Mouse (Mus musculus) left cerebral cortex, adult 8-10 months (tissue): Measurements from ENCODE around the gene Drc7. TPM values are rescaled to one million over a fixed set of nuclear protein-coding genes. Genes with fewer than 3 reads are reported as not detected.

Source experiments
- DNase-seq, 2 experiments: peaks; one replicate each; pipeline ENCODE4 v3.0.0; 2022; ENCODE audit warnings: low spot score in 2 of 2
- total RNA-seq, 4 experiments: library from RNA; stranded (reverse); gene quantifications; 2 replicates each; pipeline ENCODE4 v1.2.4; 2022

Gene Drc7
- total RNA-seq, 4 experiments from 2014 or later, result 1.2 to 2.6 (median 1.9) TPM

DNA sequence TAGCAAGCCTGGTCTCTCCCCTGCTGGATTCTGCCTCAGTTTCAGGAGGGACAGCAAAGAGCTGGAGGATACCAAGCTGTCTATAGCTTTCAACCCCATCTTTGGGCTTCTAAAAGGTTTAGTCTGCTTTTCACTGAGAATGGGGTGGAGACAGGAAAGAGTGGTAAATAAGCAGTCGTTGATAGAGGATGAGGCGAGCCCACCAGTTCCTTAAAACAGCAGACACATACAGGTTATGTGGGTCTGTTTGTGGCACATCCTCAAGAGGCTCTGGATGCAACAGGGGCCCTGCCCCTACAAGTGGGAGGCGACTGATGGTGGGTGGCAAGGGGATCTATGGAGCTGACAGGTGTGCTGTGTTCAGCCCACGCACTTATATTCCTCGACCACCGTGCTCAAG, 3.8 kb downstream of the Drc7 start:
- DNase-seq, result no peak

DNA sequence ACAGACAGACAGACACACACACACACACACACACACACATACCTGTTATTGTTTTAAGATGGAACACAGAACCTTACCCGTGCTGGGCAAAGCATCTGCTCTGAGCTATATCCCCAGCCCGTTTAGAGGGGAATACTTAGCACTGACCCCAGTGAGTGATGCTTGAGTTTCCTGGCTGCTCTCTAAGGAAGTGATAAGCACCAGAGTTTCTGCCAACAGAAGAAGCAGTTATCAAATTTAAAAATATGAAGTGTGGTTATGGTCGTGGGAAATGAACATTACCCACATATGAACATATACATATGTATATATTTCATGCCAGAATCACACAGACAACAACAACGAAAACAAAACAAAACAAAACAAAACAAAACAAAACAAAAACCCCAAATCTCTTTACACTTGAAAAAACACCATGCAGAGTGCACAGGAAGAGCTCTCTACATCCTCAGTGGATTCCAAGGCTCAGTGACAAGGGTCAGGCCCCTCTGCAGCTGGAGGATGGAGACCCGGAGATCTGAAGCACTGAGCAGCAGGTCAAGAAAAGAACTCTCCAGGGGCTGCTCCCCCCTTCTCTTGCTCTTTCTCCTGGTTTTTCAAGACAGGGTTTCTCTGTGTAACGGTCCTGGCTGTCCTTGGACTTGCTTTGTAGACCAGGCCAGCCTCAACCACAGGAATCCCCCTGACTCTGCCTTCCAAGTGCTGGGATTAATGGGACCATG, 5.1 kb downstream of the Drc7 start:
- no peak for DNase-seq

DNA sequence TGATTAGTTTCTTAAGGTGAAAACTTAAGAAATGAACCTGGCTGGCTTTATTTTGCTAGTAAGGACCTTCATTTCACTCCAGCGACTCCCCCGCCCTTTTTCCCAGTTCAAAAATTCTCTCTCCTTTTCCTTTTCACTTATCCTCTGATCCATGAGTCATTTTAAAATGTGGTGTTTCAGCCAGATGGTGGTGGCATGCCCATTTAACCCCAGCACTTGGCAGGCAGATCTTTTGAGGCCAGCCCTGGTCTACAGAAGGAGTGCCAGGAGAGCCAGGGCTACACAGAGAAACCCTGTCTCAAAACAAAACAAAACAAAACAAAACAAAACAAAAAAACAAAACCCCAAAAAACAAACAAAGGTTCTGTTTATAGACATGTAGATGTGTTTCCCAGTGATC, 9.6 kb downstream of the Drc7 start:
- no peak for DNase-seq

DNA sequence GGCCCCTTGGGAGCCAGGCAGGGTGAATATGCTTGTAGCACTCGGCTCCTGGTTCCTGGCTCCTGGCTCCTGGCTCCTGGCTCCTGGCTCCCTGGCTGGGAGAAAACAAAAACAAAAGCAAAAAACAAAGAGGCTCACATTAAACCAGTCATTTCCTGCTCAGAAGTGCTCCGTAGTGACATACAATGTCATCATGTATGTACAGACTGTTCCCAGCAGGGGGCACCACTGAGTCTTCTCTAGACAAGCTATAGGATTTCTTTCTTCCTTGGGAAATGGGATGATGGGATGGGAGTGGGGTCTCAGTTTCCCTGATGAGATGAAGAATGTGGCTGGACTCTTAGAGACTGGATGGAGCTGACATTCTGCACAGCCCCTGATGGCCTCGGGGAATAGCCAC, 12.7 kb downstream of the Drc7 start:
- no peak for DNase-seq

DNA sequence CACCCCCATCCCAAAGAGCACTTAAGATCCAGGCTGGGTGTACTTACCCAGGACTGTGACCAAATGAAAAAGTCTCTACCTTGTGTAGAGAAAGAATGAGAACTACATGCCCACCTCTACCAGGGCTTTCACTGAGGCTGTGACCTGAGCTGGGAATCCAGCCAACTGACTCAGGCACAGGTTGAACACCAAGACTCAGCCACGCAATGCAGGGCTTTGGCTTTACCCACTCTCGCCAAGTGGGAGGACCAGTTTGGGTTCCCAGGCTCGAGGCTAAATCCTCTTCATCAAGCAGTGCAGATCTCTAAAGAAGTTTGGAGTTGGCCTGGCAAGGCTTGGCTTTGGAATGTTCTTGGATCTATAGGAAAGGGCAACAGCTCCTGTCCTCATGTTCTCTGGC, 20.6 kb downstream of the Drc7 start:
- DNase-seq, result no peak

DNA sequence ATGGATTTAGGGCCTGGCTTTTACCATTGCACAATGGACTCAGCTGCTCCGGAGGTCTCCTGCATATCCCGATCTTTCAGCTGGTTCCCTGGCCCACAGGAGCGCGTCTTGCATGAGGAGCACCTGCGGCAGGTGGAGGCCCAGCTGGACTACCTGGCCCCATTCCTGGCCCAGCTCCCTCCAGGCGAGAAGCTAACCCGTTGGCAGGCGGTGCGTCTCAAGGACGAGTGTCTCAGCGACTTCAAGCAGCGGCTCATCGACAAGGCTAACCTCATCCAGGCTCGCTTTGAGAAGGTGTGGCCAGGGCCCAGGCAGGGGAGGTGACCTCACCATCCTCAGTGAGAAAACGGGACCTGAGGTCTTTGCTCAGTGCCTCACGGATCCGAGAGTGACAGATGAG, 21.2 kb downstream of the Drc7 start:
- DNase-seq, result no peak

DNA sequence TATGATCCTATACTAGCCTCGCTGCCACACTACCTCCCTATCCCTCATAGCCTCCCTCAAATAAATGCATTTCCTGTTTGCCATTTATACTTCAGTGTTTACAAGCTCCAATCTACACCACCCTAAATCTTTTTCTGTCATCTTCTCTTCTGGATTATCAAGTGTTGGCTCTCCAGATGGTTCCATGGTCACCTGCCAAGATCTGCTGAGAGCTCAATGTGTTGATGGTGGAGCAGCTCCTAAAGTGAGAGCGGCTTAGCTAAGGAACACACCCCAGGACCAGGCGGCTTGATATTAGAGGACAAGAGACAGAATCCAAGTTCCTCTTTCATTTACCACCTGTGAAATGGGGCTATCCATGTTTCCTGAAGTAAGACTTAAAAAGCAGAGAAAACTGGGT, 23.2 kb downstream of the Drc7 start:
- no peak for DNase-seq

DNA sequence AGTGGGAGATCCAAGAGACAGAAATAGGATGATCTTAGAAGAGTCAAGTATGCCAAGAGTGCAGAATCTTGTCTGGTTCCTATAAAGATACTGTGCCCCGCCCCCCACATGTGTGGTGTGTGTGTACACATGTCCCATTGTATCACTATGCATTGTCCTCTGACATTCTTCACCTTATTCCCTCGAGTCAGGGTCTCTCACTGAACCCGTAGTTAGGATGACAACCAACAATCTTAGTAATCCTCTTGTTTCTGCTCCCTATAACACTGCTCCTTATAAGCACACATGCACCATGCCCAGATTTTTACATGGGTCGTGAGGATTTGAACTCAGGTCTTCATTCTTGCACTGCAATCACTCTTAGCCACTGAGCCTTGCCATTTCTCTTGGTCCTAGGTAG, 24.4 kb downstream of the Drc7 start:
- no peak for DNase-seq

DNA sequence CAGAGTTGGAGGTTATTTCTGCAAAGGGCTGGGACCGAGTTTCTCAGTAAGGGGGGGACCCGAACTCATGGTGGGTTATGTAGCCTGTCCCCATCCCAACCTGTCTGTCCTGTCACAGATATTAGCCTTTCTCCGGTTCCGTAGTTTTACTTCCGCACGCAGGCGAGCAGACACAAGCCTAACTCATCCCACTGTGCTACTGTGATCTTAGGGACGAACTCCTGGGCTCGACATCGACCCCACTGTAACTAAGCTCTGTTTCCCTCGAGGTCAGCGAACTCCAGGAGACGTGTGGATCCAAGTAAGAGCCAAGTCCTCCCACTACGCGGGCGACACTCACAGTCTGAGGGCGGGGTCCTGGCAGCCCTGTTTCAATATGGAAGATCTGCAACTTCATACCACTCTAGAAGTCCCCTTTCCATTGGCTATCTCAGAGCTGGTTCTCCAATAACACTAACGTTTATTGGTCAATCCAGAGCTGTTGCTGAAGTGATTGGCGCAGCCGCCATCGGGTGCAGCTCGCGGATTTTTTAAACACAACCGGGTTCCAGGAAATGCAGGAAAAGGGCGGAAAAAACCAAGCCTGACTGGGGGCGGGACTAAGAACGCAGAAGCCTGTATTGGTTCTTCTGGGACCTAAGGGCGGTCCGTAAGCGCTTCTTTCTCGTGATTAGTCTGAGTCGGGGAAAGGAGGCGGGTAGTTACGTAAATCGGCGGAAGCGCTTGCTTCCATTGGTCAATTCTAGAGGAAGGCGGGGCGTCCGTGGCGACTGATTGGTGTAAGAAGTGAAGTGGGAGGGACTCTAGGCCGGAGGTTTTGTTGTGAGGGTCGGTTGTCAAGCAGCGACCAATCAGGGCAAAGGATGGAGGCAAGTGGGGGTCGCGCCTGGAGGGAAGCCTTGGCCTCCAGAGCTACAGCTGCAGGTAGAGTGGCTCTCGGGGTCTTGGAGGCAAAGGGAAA, 25.8 kb downstream of the Drc7 start, which contains the start of gene Katnb1:
Gene Katnb1 (plus strand): TSS at position 806 of the 961 bp plus-strand sequence.
- DNase-seq, result peak; percentile 93 to 100

DNA sequence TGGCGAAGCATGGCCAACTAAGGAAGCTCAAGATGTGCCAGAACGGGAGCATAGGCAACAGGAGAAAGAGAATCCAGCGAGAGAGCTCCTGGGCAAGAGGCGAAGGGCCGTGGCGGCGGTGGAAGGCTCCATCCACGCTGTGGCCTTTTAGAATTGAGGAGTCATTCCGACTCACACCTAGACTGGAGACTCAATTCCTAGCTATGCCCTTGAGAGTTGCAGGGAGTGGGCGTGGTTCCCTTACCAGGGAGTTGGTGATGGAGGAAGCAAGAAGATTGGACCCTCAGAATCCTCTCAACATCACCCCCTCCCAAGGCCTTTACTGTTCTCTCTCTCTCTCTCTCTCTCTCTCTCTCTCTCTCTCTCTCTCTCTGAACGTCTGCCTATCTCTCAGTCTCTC, 26.7 kb downstream of the Drc7 start:
- no peak for DNase-seq

DNA sequence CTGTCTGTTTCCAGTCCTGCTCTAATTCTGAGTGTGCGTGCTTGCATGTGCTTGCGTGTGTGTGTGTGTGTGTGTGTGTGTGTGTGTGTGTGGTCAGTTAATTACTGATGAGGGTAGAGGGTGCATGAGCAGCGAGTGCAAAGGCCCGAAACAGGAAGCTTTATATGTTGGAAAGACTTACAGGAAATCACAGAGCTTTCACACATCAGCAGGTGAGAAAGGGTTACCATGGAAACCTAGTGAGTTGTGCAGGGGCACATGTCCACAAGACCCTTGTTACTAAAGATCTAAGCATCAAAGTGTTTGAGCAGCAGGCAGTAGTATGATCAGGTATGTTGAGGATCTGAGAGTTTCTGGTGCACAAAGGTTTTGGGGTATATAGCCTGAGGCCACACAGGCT, 29.4 kb downstream of the Drc7 start:
- no peak for DNase-seq

DNA sequence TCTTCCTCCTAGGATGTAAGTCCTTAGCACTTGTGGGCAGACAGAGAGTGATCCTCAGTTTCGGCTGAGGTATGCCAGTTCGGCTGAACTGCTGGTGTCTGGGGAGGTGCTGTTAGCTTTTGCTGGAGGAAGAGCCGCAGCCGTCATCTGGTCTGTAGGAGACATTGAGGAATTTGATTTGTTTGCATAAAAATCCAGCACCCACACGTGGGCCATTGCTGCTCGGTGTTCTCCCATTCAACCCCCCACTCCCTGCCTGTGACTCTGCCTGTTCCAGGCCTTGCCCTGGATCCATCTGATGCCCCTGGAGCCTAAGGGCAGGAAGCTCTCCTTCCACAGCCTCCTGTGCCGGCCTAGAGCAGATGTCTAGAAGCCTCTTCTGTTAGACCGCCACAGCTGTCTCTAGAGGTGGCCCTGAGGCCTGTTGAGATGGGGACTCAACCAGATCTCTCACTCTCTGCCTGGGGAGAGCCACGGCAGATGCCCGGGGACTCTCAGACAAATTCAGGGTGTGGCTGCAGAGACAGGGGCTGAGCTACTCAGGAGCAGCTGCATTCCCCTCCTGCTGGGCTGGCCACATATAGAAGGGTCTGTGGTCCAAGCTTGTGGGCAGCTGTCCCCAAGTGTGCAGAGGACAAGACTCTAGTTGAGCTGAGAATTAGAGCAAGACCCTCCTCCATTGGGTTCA, 30.0 kb downstream of the Drc7 start:
- no peak for DNase-seq

DNA sequence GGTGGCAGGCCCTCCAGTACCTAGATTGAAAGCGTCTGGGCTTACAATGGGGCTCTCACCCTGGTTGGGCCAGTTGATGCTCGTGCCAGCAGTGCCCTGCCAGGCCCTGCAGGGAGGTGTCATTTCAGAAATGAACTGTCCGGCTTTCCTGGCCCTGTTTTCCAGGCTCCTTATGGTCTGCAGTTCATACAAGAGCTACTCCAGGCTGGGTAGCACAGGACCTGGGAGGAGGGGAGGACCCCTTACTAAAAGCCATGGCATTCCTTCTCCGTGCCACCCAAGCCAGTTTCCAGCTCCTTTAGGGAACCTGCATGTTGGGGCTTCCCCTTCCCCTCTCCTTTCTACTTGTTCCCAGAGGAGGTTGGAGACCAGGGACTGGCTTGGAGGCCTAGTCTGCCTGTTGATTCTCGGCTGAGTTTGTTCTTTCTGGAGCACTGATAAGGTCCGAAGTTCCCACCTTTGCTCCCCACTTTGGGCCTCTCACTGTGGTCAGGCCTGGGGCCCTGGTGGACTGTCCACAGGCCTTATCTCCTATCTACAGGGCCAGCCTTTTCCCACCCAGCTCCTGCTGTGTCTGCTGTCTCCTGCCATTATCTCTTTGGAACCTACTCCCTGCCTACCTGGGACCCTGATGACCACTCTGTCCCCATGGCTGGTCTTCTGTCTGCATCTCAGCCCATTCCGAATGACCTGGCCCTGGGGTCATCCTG, 30.7 kb downstream of the Drc7 start:
- no peak for DNase-seq

DNA sequence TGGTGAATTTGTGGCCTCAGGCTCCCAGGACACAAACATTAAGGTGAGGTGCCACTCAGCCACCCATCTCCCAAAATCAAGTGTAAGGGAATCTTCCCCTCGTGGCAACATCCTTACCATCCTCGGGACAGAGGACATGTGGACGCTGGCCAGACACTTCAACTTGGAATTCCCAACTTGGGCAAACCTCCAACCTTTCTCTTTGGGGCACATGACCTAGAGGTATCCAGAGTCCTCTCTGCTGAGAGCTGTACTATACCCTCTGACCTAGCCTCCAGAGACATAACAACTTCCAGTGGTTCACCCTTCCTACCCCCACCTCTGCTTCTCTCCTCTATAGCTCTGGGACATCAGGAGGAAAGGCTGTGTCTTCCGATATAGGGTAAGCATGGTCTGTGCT, 38.7 kb downstream of the Drc7 start:
- DNase-seq, result no peak

DNA sequence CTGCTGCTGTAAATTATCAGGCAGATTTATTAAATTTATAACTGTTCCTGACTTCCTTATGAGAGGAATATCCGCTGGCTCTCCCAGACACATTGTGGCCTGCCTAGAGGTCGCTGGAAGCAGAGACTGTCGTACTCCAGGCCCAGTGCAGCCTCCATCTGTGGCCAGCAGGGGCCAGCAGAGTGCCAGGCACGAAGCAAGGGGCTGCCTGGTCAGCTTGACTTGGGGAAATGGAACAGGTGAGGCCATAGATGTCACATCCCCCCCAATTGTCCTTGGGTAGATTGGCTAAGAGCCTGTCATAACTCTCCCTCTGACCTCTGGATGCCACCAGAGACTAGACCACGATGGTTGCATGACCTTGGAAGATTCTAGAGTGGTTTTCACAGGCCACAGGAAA, 44.1 kb downstream of the Drc7 start:
- peak in 1 of 2 experiments; percentile 42 for DNase-seq

DNA sequence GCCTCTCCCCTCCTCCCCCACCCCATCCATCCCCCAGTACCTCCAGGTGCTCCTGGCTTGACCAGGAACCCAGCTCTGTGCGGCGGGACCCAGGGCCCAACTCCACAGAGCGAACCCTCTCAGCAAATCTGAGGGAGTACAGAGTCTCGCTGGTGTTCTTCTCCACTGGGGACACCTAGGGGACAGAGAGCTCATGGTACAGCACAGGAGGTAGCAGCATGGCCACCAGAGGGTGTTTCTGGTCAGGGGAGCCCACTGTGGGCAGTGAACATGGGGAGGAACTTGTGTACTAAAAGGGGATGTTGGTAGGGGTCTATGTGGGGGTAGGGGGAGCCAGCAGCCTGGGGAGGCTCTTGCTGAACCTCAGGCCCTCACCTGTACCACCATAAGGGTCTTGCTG, 47.1 kb downstream of the Drc7 start:
- DNase-seq, result no peak

DNA sequence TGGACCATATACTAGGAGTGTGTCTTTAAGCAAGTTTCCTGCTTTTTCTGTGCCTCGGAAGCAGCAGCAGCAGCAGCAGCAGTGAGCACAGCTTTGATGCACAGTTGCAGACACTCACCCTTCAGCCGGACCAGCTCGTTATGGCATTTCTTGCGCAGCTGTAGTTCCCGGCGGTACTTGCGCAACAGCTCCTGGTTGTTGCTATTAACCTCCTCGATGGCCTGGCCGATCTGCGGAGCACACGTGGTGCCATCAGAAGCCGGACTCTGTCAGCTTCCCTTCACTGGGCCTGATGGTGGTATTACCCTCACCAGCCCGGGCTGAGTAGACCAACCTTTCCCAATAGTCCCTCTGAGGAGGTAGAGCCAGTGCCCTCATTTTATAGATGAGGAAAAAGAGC, 52.4 kb downstream of the Drc7 start:
- no peak for DNase-seq

DNA sequence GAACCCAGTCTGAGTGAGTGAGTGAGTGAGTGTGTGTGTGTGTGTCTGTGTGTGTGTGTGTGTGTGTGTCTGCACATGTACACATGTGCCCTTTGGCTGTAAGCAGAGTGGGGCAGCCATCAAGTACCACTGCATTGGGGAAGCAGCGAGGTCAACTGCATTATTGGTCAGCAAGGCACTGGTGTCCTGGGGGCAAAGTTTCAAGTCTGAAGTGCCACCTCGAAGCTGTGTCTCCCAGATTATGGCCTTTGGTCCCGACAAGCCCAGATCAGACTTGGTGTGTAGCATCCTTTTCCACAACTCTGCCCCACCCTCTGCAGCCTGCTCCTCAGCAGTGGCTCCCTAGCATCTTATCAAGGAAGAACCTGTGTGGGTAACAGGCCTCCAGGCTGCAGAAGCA, 57.7 kb downstream of the Drc7 start:
- no peak for DNase-seq

DNA sequence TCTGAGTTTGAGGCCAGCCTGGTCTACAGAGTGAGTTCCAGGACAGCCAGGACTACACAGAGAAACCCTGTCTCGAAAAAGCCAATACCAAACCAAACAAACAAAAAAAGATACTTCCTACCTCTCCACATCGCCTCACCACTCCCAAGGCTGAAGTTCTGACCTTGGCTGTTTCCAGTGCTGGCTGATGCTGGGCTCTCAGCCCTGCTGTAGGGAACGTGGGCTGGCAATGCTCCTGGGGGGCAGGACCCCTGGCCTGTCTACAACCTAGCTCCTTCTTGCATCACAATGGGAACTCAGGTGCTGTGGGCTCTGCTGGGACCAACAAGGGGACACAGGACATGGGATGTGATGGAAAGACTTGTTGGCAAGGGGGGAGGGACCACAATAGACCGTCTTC, 58.2 kb downstream of the Drc7 start:
- no peak for DNase-seq

DNA sequence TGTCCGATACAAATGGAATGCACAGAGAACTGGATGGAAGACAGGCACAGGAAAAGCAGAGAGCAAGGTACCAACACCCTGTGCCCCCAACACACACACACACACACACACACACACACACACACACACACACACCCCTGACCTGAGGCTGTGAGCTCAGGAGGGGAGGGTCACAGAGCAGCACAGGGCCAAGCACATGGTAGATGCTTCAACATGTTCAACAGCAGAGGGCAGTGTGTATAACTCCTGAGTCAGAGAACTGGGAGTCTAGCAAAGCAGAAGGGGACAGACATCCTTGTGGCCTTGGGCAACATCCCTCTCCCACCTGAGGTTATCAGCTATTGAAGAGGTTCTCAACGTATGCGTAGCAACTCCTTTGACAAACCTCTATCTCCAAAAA, 58.8 kb downstream of the Drc7 start:
- DNase-seq, result no peak

DNA sequence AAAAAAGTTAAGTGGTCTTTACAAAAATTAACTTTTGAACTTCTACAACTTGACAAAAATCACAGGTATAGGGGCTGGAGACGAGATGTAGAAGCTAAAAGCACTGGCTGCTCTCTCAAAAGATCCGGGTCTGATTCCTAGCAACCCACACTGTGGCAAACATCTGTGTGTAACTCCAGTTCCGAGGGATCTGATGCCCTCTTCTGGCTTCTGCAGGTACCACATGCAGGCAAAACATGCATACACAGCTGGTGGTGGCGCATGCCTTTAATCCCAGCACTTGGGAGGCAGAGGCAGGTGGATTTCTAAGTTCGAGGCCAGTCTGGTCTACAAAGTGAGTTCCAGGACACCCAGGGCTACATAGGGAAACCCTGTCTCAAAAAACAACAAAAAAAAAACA, 68.6 kb downstream of the Drc7 start:
- no peak for DNase-seq
